Mouse (Mus musculus) retina, embryonic 14.5 days (tissue): ENCODE data around the gene Sh3gl2.

ENCODE experiments used
- DNase-seq: peaks from one replicate; pipeline ENCODE4 v3.0.0-alpha.2; 2015; ENCODE audit warnings: low spot score

The Sh3gl2 gene

DNA sequence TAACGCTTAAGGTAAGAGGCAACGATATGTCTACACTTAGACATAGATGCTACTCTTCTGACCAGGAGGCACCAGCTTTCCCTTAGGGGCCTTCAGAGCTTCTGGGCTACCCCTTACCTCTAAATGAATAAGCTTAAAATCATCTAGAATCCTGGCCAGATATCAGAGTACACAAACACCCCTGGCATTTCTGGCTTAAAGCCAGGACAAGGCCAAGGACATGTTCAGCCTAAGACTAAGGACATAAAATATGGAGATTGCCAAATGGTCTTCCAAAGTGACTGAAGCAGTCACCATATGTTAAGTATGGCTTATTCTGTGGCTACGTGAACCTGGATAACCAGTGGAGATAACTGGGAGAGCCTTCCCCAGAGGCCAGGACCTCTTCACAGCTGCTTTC lies 211.5 kb downstream of the Sh3gl2 start:
- DNase-seq: no peak

DNA sequence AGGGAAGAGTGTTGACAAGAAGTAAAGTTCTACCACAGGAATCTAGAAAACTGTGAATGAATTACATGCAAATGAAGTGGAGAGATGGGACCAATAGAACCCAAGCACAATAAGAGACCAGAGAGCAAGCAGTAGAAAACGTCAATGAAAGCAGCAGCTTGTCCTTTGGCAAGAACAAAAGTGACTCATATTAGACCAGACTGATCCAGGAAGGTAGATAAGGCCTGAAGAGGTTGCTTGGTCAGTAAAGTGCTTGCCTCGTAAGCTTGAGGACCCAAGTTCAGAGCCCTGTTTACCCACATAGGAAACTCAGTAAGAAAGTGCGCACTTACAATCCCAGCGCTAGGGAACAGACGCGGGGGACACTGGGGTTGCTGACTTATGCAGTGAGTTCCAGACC lies 215.5 kb downstream of the Sh3gl2 start:
- no peak for DNase-seq

DNA sequence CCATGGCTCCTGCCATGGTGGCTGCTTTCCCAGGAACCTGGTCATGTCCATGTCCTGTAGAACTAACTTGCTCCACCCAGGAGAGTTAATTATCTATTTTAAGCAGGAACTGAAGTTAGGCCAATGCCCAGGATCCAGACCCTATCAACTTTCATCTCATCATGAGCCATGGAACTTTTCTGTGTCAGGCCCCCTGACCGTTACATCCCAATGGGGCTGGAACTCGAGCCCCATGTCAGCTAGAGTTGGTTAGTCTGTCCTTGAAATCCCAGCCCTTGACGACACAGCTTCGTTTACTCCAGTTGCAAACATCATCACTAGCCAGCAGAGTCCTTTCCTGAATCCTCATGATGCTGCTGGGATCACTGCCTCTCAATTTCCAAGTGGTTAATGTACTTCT lies 221.3 kb downstream of the Sh3gl2 start:
- no peak for DNase-seq

DNA sequence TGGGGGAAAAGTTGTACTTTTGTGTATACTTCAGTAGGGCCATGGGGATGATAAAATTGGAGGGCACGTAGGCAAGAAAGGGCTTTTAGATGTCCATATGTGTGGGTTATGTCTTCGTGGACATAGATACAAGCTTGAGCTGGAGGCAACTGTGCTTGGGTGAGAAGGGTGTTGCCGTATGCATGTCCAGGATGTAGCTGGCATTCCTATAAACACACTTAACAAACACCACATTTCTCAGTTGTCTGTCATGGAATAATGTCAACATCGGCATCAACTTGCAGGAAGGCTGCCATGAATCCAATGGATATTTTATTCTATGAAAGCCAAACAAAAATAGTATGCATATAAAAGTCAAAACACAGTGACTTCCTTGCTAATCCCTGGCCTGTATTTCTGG lies 227.9 kb downstream of the Sh3gl2 start:
- no peak for DNase-seq

DNA sequence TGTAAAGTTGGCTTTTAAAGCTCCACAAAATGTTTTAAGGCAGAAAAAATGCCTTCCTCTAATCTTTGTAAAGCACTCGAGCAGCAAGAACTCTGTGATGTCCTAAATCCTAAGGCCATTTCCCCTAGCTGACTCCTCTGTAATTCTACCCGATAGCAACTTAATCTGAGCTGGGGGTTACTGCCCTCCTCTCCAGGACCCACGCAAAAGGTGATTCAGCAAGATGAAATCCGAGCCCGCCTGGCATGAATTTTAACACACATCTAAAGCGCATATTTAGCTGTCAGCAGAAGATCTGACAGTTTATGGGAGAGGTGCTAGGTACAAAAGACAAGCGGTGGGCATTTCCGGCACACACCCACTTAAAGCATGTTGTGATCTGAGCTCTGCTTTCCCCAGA lies 229.8 kb downstream of the Sh3gl2 start:
- DNase-seq: no peak

DNA sequence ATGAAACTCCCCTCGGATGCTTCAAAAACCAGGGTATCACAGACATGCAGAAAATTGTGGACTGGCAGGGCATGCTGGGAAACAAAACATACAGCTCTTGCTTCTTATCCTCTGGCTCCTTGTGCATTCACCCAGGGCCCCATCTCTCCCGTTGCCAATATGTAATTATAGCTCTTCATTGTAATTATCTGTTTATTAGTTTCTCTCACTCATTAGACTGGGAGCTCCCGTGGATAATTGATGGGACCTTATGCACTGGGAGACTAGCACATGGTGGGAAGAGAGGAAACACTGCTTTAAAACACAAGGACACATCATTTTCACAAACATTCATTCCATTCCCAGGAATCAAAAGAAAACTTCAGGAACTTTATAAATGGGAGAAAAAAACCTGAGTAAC lies 233.9 kb downstream of the Sh3gl2 start:
- no peak for DNase-seq

DNA sequence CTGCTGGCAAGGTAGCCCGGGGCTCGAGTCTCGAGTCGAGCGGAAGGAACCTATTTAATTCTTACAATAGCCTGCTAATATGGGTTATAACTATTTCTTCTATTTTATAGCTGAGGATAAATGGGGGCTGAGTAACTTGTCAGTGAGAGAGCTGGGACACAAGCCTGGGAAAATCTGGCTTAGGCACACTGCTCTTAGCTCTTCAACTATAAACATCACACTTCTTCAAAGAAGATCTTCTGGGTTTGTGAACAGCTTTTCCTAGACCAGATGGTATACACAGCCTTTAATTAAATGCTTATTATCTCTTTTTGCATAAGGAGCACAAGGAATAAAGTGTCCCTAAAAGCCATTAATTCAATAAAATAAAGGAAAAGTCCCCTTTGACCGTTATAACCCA lies 278.7 kb downstream of the Sh3gl2 start:
- DNase-seq: no peak

DNA sequence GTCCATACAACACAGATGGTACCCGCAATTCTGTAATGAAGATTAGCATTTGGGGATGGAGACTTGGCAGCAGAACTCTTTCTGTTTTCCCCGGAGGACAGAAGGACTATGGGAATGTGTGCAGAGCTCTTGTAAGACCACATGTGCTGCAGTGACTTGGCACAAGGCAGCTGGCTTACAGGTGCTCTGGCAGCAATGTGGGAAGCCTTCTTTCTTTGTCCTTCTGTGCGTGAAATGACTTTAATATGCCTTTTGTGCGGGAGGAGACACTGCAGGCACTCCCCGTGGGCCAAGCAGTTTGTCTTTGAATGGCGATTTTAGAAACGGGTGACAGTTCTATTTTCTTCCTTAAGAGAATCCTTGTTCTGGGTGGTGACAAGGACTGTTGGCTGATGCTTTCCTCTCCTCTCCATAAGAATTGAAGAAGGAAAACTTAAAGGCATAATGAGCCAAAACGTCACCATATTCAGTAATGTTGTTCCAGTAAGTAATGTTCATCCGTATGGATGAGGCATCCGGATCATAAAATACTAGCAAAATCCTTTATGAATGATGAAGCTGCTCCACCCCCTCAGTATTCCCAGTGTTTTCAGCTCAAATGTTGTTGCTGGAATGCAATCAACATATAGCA lies 281.5 kb downstream of the Sh3gl2 start:
- no peak for DNase-seq

DNA sequence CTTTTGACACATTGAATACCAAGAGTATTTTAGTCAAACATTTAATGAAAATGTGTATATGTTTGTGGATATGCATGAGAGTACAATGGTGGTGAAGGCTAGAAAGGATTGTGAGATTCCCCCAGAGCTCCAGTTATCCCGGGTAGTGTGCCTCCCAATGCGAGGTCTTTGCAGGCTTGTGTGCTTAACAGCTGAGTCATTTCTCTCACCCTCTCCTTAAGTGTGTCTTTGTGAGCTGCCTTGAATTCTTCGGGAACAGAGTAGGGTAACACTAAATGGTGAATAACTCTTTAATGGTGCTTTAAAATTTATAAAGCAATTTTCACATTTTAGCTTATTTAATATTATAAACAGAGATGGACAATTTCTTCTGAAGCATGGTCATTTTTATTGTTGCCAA lies 300.8 kb downstream of the Sh3gl2 start:
- DNase-seq: no peak

DNA sequence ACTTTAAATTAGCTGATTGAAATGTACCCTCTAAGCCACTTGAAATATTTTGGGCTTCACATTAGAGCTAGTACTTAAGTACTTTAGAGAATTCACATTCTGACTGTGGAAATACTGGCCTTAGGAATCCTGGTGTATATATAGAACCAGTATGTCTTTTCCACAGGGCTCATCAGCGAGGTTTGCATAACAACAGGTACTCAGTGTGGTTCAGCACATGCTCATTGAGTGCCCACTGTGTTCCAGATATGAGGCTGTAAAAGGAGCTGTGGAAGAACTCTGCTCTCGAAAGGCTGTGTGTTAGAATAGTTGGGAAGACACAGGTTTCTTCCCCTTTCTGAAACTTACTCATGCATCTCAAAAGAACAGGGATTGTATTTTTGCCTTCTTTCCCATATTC lies 302.1 kb downstream of the Sh3gl2 start:
- DNase-seq: no peak

DNA sequence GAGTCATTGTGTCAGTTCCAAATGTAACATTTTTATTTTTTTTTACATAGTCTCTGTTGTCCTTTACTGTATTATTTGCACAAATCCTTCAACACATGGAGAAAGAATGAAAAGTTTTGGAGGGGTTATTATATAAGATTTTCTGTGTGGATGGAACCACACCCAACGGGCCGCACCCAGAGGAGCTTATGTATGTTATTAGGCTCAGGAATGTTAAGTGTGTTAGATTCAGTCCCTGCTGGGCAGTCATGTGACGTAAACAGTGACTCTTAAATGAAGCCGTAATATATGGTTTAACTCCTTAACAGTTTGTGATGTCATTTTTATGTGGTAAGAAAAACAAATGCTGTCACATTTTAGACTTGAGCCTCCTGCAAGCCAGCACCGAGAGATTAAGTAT lies 302.6 kb downstream of the Sh3gl2 start:
- DNase-seq: no peak

DNA sequence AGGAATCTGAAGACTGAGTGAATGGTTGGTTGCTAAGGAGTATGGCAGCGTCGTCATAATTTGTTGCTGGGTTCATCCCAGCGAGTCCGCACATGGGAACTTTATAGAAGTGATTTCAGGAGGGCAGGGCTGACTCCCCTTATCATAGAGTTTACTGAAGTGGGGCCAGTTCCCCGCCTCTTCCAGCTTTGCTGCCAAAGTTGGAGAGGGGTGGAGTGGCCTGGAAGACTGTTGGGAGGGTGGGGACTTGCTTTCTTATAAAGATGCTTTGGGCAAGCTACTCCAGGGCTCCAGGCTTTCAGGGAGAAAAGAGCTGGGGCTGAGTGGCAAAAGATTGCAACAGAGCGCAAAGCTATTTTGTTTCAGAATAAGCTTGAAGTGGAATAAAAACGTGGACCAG lies 308.4 kb downstream of the Sh3gl2 start:
- peak; percentile 11 for DNase-seq

DNA sequence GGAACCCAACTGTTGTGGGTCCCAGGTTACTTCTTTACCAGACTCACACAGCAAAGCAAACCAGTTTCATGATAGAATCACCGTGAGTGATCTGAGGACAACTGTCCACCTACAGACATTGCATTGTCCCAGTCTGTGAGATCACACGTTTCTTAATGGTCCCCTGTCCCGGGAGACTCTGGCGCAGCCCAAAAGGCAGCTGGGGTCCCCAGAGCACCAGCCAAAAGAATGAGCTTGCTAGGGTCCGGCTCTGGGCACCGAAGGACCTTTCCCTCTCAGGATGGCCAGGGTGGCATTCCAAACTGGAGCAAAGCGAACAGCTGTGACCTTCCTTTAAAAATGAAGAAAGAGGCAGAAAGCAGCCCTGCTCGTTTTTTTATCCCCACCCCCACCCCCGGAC lies 308.9 kb downstream of the Sh3gl2 start, which contains the start of gene Adamtsl1:
Gene Adamtsl1 (plus strand): TSS at position 381 of the 400 bp plus-strand sequence.
- no peak for DNase-seq

DNA sequence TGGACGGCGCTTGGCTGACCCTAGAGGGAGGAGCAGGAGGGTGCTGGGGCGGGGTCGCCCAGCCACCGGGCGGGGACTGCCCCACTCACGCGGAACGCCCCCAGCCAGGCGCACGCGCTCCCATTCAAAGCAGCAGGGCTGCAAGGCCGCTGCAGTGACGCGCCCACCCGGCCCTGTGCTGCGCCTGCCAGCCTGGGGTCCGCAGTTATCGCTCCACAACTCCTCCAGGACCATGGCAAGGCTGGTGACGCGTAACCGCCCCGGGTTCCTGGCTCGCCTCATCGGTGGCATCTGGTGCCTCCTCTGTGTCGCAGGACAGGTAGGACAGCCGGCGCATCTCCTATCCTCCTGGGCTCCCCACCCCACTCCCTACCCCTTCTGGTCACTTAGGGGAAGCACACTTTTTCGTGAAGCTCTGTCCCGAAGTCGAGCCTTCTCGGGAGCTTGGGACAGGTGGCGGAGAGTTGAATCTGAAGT lies 309.3 kb downstream of the Sh3gl2 start:
- peak; percentile 68 for DNase-seq

DNA sequence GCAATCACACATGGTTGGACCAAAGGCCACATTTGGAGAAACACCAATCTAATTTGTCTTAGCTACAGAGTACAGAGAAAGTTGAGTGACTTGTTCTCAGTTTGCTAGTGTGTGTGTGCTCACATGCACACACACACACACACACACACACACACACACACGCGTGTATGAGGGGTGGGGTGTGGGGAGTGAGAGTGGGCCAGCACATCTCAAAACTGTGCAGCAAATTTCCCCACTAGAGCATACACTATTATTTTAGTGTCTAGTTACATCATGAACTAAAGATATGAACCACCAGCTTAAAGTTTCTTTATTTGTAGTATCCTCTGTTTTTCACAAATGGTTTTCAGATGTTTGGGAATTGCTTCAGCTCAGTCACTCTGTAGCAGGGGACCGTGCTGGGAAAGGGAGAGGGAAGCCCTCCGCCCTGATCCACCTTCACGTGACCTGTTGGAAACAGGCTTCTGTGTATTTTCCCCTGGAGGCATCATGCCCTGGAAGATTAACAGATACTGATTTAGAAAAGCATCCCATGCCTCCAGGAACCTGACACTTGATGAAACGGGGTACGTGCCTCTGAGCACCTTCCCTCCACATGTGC lies 322.1 kb downstream of the Sh3gl2 start:
- DNase-seq: no peak

DNA sequence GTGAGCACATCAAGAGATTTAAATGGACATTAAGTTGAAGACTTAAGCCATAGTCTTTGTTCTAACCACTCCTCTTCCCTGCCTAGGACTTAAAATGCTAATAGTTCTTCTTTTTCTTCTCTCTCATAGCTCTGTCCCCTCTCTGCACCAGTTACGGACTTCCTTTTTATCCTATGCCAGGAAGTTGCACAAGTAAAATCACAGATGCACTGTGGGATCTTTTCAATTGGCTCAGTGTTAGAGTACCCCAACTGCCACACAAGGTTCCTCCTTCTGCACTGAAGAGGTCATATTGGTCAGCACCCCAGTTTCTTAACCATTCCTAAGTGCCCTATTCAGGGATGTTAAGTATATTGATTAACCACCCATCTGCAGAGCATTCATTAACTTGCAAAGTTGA lies 324.9 kb downstream of the Sh3gl2 start:
- DNase-seq: no peak

DNA sequence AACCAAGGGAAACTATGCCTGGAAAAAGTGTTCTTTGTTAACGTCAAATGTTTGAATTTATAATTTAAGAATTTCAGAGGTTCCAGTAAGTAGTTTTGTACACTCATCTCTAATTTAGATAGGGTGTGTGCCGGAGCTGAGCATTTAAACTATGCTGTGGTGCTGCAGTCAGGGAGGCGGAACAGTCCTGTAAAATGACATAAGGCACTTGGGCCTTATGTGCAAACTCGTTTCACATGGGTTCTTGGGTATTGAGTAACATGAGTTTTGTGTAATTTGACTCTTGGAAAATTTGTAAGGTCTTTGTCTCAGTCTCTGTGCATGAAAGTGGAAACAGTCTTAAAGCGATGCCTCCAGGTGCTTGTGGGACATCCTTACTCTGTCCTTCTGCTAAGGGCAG lies 334.8 kb downstream of the Sh3gl2 start:
- DNase-seq: no peak

DNA sequence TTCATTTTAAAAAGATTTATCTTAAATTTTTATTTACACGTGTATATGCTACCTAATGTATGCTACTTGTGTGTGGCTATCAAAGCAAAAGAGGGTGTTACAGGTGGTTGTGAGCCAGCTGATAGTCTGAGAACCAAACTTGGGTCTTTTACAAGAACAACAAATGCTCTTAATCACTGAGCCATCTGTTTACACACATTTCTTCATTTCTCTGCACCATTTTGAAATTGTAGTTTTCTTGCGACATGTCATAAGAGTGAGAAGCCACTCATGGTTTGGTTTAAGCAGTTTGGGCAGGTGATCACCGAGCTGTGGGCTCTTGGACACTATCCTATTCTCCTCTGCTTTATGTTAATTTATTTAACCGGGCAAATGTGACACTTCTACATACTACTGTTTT lies 338.3 kb downstream of the Sh3gl2 start:
- DNase-seq: no peak

DNA sequence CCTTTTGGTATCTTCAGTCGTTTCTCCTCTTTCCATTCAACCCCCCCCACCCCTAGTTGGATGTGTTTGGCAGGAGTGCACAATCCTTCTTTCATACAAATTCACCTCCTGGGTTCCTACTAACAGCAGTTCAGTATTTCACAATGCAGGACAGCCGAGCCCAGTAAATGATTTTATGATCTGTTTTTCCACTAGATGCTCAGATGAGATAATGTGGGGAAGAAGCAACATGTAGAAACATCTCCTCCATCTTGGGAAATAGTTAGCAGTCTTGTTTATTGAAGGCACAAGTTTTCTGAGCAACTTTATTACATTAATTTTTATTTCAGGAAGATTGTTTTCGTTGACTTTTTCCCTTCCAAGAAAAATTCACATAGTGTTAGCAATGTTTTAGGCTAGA lies 349.8 kb downstream of the Sh3gl2 start:
- DNase-seq: no peak

DNA sequence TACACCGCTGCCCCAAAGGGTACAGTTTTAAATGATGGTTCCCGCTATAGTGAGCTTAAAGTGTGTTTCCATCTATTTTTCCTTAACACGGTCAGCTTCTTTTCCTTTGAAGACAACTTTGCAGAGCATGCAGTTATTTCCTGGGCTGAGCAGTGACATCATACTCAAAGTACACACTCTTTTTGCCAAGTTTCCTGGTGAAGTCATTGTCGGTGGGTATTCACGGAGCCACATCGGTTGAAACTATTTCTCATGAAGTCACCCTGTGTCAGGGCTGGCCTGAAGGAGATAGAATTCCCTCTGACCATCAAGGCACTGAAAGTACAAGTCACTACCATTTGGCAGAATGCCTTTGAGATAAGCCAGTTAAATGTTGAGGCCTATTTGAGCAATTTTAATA lies 354.8 kb downstream of the Sh3gl2 start:
- no peak for DNase-seq

DNA sequence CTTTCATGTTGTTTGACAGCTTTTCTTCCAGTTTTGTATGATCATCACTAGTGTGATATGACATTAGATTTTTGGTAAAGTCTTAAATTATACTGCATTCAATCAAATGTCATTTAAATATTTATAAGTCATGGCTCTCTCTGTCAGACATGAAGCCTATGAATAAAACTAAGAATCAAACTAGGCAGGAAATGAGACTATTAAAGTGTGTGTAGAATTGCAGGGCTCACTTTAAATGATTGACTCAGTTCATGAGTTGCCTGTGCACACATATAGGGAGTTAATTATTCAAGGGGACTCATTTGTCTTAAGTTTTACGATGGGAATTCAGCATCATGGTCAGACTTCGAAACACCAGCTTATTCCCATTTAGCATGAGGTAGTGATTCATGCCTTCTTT lies 380.5 kb downstream of the Sh3gl2 start:
- DNase-seq: no peak

DNA sequence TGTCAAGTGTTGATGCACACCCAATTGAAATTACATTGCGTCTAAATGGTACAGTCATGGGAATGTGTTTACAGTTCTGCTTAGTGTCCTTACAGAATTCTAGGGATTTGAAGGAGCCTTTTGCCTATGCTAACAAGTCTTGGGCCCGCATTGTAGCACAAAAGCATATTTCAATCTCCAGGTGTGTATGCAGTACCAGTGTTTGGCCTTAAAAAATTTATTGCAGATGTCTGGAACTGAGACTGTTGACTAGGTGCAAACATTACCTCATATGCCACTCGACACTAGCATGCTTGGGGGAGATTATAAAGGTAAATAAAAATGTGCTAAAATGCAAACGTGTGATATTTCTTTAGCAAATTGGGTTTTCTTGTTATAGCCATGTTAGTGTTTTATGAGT lies 384.0 kb downstream of the Sh3gl2 start:
- DNase-seq: no peak

DNA sequence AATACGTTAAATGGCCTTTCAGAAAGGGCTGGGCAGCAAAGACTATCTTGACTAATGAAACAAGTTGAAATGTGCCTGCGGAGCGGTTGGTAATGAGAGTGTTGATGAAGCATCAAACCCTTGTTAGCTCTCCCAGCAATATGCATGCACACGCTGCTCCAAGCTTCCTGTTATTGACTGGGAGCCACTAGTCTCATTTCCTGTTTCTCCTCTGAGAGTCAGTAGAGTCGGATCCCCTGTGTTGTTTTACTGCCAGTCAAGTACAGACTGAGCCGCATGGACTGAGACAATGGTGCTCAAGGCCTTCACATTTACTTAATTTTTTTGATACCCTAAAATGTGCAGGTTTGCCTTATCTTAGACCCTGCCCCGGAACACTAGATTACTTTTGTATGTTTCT lies 386.1 kb downstream of the Sh3gl2 start:
- DNase-seq: no peak

DNA sequence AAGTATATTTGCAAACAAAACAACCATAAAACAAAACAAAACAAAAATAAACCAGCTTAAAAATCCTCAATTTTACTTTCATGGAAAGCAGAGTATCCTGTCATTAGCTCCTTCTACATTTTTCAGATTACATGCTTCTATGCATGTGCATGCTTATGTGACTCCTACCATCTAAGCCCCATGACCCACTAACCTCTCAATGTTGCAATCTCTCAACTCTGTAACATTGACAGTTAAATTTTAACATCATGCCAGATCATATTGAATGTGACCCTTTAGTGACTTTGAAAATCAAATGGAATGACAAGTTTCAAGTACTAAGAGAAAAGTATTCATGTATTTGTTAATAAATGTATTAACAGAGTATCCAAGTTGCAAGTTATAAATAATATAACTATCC lies 389.2 kb downstream of the Sh3gl2 start:
- DNase-seq: no peak
